Mouse (Mus musculus) kidney, embryonic 14.5 days (tissue): ENCODE results near the gene Cldn8. TPM values are rescaled to one million over a fixed set of nuclear protein-coding genes. Genes with fewer than 3 reads are reported as not detected.

Experiments used
- polyA plus RNA-seq: library from polyadenylated mRNA; unstranded; fragments of >200 nt; fragmentation: Nextera tagmentation; extraction: Ambion mirVana; gene quantifications from 2 replicates; pipeline ENCODE4 v1.2.1, GENCODE M21; 2014

Gene Cldn8
- polyA plus RNA-seq, 1 experiment from 2014 or later: 98.7 TPM

Other genes with a start within 250 kb of the Cldn8 start
- not detected in 2 replicates for gene Cldn17, start 56.2 kb downstream of the Cldn8 start, polyA plus RNA-seq
- not detected in 2 replicates for gene Krtap24-1, start 49.1 kb upstream of the Cldn8 start, polyA plus RNA-seq
- gene 2310079G19Rik, start 64.5 kb upstream of the Cldn8 start, polyA plus RNA-seq: not detected in 2 replicates
- gene Krtap26-1, start 84.6 kb upstream of the Cldn8 start, polyA plus RNA-seq: not detected in 2 replicates
- gene Krtap27-1, start 108.5 kb upstream of the Cldn8 start, polyA plus RNA-seq: not detected in 2 replicates
- not detected in 2 replicates for gene 2310061N02Rik, start 144.8 kb upstream of the Cldn8 start, polyA plus RNA-seq
- not detected in 2 replicates for gene Krtap13-1, start 165.7 kb upstream of the Cldn8 start, polyA plus RNA-seq
- not detected in 2 replicates for gene Krtap13, start 188.5 kb upstream of the Cldn8 start, polyA plus RNA-seq
- gene 2310034C09Rik, start 195.7 kb upstream of the Cldn8 start, polyA plus RNA-seq: not detected in 2 replicates
- gene 2310057N15Rik, start 211.0 kb upstream of the Cldn8 start, polyA plus RNA-seq: not detected in 2 replicates
- gene Gm5965, start 214.7 kb upstream of the Cldn8 start, polyA plus RNA-seq: not detected in 2 replicates
- not detected in 2 replicates for gene Gm20741, start 249.0 kb upstream of the Cldn8 start, polyA plus RNA-seq